Mouse (Mus musculus): ENCODE measurements at regions not wholly inside any gene's neighbourhood (a gene's known extent, or its start where the extent isn't known, plus 50 kb on each side); places are given as distances from the start of the nearest gene placed in this dataset.

GRCm38 (mm10) chr12:27962908-27963307, 589.3 kb downstream of the Dcdc2c start:
- no peak for TF ChIP-seq POLR2A (IDR thresholded peaks at IDR 0.05; ENCODE audit: low read depth, low read length)
- no peak for TF ChIP-seq CTCF (IDR thresholded peaks at IDR 0.05; ENCODE audit: extremely low read depth, insufficient read length, insufficient replicate concordance, low read depth, low read length)

All from small intestine, adult 2 months (tissue).